ENCODE assay signal across 11 mouse cellular contexts in genomic region chr16:32813362-32813761, GRCm38 (mm10). TPM values are rescaled to one million over a fixed set of nuclear protein-coding genes. Genes with fewer than 3 reads are reported as not detected.
DNase-seq lines count a peak whose midpoint lies in the region; ATAC-seq and TF ChIP-seq lines count a peak whose summit lies in the region.
"Had no signal": no experiment of that assay in that cellular context is flagged by ENCODE, and none has a peak within 500 bp of the region (broad histone marks: within the 10 kb centered on the region; RNA-seq: fewer than 3 reads in every experiment).

No protein-coding gene starts in this region.

- H3K4me3 ChIP-seq in gastrocnemius, adult 2 months, result peak overlapping the region; percentile 45
- no peak overlapping the region for H3K4me3 ChIP-seq in midbrain, embryonic 12.5 days
- H3K4me3 ChIP-seq in midbrain, embryonic 13.5 days (replicated peaks), result no peak overlapping the region
- 0 out of 2 replicates have a peak overlapping the region, but pooled peaks have one; percentile 21 for H3K4me3 ChIP-seq in embryonic facial prominence, embryonic 15.5 days (replicated peaks)
- no peak overlapping the region for H3K4me3 ChIP-seq in myocyte

- no peak overlapping the region for H3K9ac ChIP-seq in midbrain, embryonic 12.5 days (replicated peaks)
- no peak overlapping the region for H3K9ac ChIP-seq in midbrain, embryonic 13.5 days (replicated peaks)
- H3K9ac ChIP-seq in embryonic facial prominence, embryonic 15.5 days, result no peak overlapping the region

- no peaks in the 10 kb centered on the region for H3K79me2 ChIP-seq in myocyte (ENCODE audit: control insufficient read depth, insufficient read depth)

- ATAC-seq in midbrain, embryonic 12.5 days (ENCODE audit: low FRiP score, low read depth), result no peak
- ATAC-seq in midbrain, embryonic 13.5 days, result no peak
- ATAC-seq in embryonic facial prominence, embryonic 15.5 days (ENCODE audit: insufficient number of reproducible peaks, low FRiP score, low TSS enrichment, low read depth), result no peak
- ATAC-seq in inflammation-experienced regulatory T-cells, adult 6 months, result no peak
- ATAC-seq: Patski had no signal

- peak overlapping the region; percentile 92 for H3K27ac ChIP-seq in gastrocnemius, adult 2 months
- no peak overlapping the region for H3K27ac ChIP-seq in midbrain, embryonic 12.5 days (replicated peaks)
- no peak overlapping the region for H3K27ac ChIP-seq in midbrain, embryonic 13.5 days
- H3K27ac ChIP-seq in embryonic facial prominence, embryonic 15.5 days (replicated peaks), result no peak overlapping the region

- H3K9me3 ChIP-seq in midbrain, embryonic 12.5 days, result no peaks in the 10 kb centered on the region
- no peaks in the 10 kb centered on the region for H3K9me3 ChIP-seq in midbrain, embryonic 13.5 days
- H3K9me3 ChIP-seq in embryonic facial prominence, embryonic 15.5 days (replicated peaks), result no peaks in the 10 kb centered on the region

- WGBS in midbrain, embryonic 12.5 days, result 51% methylated on average over 9 of the region's 9 CpGs
- 57% methylated on average over 9 of the region's 9 CpGs for WGBS in midbrain, embryonic 13.5 days
- WGBS in embryonic facial prominence, embryonic 15.5 days, result 48% methylated on average over 9 of the region's 9 CpGs

- no peak overlapping the region for H3ac ChIP-seq in myocyte (ENCODE audit: control insufficient read depth, insufficient read length)

- intact Hi-C loops in gastrocnemius, adult 2 months (cut with DNase I), result loop anchor here (2.0 to 5.0 kb wide), 4 partner anchors 64 to 339 kb away; partner anchors contain the start of genes Fyttd1 and Rubcn

- peaks cover 11% of the 10 kb centered on the region for H3K4me1 ChIP-seq in midbrain, embryonic 12.5 days
- H3K4me1 ChIP-seq in midbrain, embryonic 13.5 days (replicated peaks), result peaks cover 9% of the 10 kb centered on the region
- H3K4me1 ChIP-seq in embryonic facial prominence, embryonic 15.5 days, result peaks cover 12% of the 10 kb centered on the region

- 0 out of 2 replicates have a peak overlapping the region, but pooled peaks have one; percentile 12 for H3K4me2 ChIP-seq in midbrain, embryonic 12.5 days (replicated peaks)
- H3K4me2 ChIP-seq in midbrain, embryonic 13.5 days (replicated peaks), result no peak overlapping the region
- peak overlapping the region; percentile 42 for H3K4me2 ChIP-seq in embryonic facial prominence, embryonic 15.5 days (replicated peaks)
- H3K4me2 ChIP-seq in myocyte (ENCODE audit: low read depth), result peak overlapping the region; percentile 77

- no peak for TF ChIP-seq POLR2A in myocyte (IDR thresholded peaks at IDR 0.05; ENCODE audit: insufficient read length, low read depth)

- no peaks in the 10 kb centered on the region for H3K36me3 ChIP-seq in midbrain, embryonic 12.5 days
- H3K36me3 ChIP-seq in midbrain, embryonic 13.5 days, result no peaks in the 10 kb centered on the region
- H3K36me3 ChIP-seq in embryonic facial prominence, embryonic 15.5 days, result no peaks in the 10 kb centered on the region
- no peaks in the 10 kb centered on the region for H3K36me3 ChIP-seq in myocyte (ENCODE audit: control insufficient read depth, insufficient read depth)

- peaks cover 7% of the 10 kb centered on the region; the same call in 1 of the 2 replicates for H3K27me3 ChIP-seq in midbrain, embryonic 12.5 days
- 0 out of 2 replicates have a peak, but pooled peaks cover 3% of the 10 kb centered on the region for H3K27me3 ChIP-seq in midbrain, embryonic 13.5 days
- no peaks in the 10 kb centered on the region for H3K27me3 ChIP-seq in embryonic facial prominence, embryonic 15.5 days
- no peaks in the 10 kb centered on the region for H3K27me3 ChIP-seq in myocyte (ENCODE audit: control insufficient read depth, insufficient read depth, insufficient read length)
- H3K27me3 ChIP-seq: Patski had no signal

- no peak for DNase-seq in gastrocnemius, adult 2 months
- DNase-seq in gastrocnemius, adult 18-20 months (ENCODE audit: low spot score), result no peak
- DNase-seq in cerebellum, postnatal 4 days (ENCODE audit: low spot score in 2 of 2), result no peak

- TF ChIP-seq CTCF in gastrocnemius, adult 2 months (IDR thresholded peaks at IDR 0.05), result no peak

TF ChIP-seq in myocyte, 11 proteins besides CTCF, POLR2A, EP300 and RAD21:
- TF ChIP-seq TCF3 (IDR thresholded peaks at IDR 0.05; ENCODE audit: insufficient read length, low read depth), result no peak
- no peak for TF ChIP-seq SRF (IDR thresholded peaks at IDR 0.05; ENCODE audit: control insufficient read depth, insufficient read length, low read depth)
- TF ChIP-seq E2F4 (IDR thresholded peaks at IDR 0.05; ENCODE audit: insufficient read depth), result no peak
- no peak for TF ChIP-seq MYOG (IDR thresholded peaks at IDR 0.05; ENCODE audit: control insufficient read depth in 1 of 3, insufficient read depth in 1 of 3, insufficient read length in 2 of 3, low read depth in 2 of 3)
- TF ChIP-seq USF1 (IDR thresholded peaks at IDR 0.05; ENCODE audit: low read depth), result no peak
- no peak for TF ChIP-seq TCF12 (IDR thresholded peaks at IDR 0.05; ENCODE audit: insufficient read depth, poor library complexity, severe bottlenecking)

RNA-seq across cellular contexts. Expression of gene Smbd1, which starts 3.1 kb away (rescaled TPM):
- not detected for total RNA-seq in gastrocnemius, adult 2 months (2021)
- not detected for total RNA-seq in gastrocnemius, adult 18-20 months (2021)
- polyA plus RNA-seq in midbrain, embryonic 12.5 days (2016; fragmentation: Nextera tagmentation; extraction: Ambion mirVana), result not detected in 2 replicates
- not detected in 2 replicates for polyA plus RNA-seq in midbrain, embryonic 13.5 days (2015; fragmentation: Nextera tagmentation; extraction: Ambion mirVana)
- not detected in 2 replicates for polyA plus RNA-seq in embryonic facial prominence, embryonic 15.5 days (2015; fragmentation: Nextera tagmentation; extraction: Ambion mirVana)
- not detected for polyA plus RNA-seq in myocyte (2012; fragmentation: generic; extraction: Trizol)
- not detected for polyA plus RNA-seq in inflammation-experienced regulatory T-cells, adult 6 months (2017; shearing (Covaris generic))
- total RNA-seq: heart, postnatal 36 days had no signal
- polyA plus RNA-seq: cortical plate, adult 2 months; Patski had no signal

RNA-seq across cellular contexts. Expression of gene Muc20, which starts 16.1 kb away (rescaled TPM):
- under 1 TPM; 0.33 to 0.45 TPM for total RNA-seq in gastrocnemius, adult 2 months (2021)
- under 1 TPM; 0.32 to 0.40 TPM for total RNA-seq in gastrocnemius, adult 18-20 months (2021)
- polyA plus RNA-seq in midbrain, embryonic 12.5 days (2016; fragmentation: Nextera tagmentation; extraction: Ambion mirVana), result not detected in 2 replicates
- not detected in 2 replicates for polyA plus RNA-seq in midbrain, embryonic 13.5 days (2015; fragmentation: Nextera tagmentation; extraction: Ambion mirVana)
- 0.55 and 1.2 TPM in 2 replicates for polyA plus RNA-seq in embryonic facial prominence, embryonic 15.5 days (2015; fragmentation: Nextera tagmentation; extraction: Ambion mirVana)
- 0.01 TPM for polyA plus RNA-seq in myocyte (2012; fragmentation: generic; extraction: Trizol)
- 1 to 10 TPM in 1 of 3 experiments, not detected in 2; 2.3 TPM for polyA plus RNA-seq in inflammation-experienced regulatory T-cells, adult 6 months (2017; shearing (Covaris generic))
- polyA plus RNA-seq: cortical plate, adult 2 months had no signal

Comparison
In these comparisons a context has a peak if more than half of its experiments do, and no peak if none do; other contexts are left out.
1. H3K4me3 ChIP-seq: peak in gastrocnemius, adult 2 months (single experiment) and embryonic facial prominence, embryonic 15.5 days (single experiment); none in midbrain, embryonic 12.5 days (single experiment), midbrain, embryonic 13.5 days (single experiment) and myocyte (single experiment).